Mouse (Mus musculus) erythroid progenitor cell, adult 5-6 weeks (primary cell): Measurements from ENCODE around the gene Rnaseh2b. TPM values are rescaled to one million over a fixed set of nuclear protein-coding genes. Genes with fewer than 3 reads are reported as not detected.

Experiments used
- ATAC-seq: replicated peaks from 2 replicates; pipeline ENCODE4 v1.8.0; 2016; ENCODE audit warnings: moderate number of reproducible peaks, mild to moderate bottlenecking, moderate TSS enrichment, inconsistent platforms; ENCODE audit not compliant: poor library complexity, low FRiP score, severe bottlenecking
- total RNA-seq, 2 experiments: library from RNA; stranded (forward) in 1 of 2; stranded (reverse) in 1 of 2; fragments of 150-400 nt in 1 of 2; fragments of 186-747, 209-891 nt in 1 of 2; gene quantifications; 2 replicates each; pipeline versions ENCODE4 v1.2.3 to v1.2.4; 2015 to 2017; ENCODE audit warnings: low replicate concordance in 2 of 2

Gene Rnaseh2b
- total RNA-seq, 2 experiments from 2014 or later, result 56.4 to 72.9 TPM

DNA sequence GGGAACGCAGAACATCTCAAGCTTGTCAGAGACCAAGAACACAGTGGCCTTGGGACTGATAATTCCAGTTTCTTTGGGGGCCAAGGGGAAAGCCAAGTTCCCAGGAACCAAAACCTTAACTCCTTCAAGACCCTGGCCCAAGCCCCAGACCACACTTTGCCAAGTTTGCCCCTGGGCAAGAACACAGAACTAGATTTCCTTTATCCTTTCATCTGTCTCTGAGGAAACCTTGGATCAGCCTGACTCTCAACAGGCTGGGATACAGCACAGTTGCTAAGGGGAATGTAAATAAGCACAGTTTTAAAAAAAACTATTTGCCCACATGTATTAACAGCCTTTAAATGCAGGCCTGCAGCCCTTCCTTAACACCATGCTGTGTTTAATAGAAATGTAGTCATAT is 15.2 kb downstream of the Rnaseh2b start:
- ATAC-seq, result no peak

DNA sequence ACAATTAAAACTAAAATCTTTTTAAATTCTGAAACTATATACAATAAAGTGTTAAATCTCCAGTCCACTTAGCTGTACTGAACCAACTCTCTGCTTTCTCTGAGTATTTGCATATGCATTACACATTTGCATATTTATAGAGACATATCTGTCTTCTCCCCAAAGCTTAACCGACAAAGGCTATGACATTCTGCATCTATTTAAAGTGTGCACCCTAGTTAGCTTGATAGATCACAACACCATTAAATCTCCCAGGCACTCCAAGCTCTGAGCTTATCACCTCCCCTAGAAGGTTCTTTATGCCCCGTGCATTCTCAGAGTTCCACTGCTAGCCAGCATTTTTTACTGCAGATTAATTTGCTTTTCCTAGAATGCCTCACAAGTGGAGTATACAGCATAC is 16.6 kb downstream of the Rnaseh2b start:
- ATAC-seq, result no peak

DNA sequence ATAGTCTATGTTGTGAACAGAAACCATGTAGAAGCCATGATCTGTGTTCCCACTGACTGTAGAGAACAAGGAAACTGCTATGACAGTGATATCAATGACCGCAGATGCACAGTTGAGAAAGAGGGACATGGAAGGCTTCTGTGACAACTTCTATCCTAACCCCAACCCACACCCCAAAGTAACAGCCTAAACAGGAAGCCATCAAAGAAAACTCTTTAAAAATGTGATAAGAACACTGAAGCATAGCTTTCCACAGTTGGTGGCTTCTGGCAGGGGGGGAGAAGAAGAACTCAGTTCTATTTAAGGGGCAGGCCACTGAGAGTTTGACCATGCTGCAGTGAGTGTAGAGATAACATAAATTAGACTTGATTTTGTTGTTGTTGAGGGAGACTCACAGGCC is 19.3 kb downstream of the Rnaseh2b start:
- no peak for ATAC-seq

DNA sequence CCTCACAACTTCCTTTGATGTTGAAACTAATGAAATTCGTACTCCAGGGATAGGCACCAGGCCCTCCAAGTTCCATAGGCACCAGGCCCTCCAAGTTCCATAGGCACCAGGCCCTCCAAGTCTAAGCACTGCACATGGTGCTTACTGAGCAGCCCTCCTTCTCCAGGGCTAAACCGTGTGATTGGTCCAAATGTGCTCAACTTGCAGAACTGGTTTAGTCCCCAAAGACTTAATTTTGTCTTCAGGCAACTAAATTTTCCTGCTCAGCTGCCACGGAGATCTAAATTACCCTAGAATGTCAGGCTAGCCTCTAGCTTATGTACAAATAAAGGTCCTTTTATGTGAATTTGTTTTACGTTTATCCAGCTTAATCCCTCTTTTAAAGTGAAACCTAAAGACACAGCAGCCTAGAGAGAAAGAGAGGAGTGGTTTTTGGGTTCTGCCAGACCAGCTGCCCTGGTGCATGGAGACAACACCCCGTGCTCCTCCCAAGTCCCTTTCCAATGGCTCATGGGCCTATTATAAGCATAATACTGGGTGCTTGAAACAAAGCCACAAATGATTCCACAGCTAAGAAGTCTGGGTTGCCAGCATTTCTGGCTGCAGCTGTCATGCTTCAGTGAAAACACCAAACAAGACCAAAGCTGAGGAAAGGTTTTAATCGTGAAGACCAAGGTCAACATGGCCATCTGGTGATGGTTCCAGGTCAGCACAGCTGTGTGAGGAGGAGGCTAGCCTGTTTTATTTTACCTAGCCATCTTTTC is 30.4 kb downstream of the Rnaseh2b start:
- ATAC-seq, result no peak

DNA sequence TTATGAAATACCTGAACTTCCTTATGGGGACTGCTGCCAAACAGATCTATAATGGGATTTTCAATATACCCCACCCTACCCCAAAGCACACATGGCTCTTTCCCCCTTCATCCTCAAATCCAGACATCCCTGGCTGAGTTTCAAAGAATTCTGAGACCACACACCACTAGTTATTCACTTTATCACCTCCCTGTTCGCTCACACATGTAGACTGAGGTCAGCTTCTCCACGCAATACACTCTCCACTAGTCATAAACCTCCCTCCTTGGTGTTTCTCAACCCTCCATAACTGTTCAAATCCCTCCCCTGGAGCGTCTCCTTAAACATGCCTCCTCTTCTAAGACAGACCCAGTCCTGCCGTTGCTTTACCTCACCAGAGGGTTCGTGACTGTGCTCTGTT is 31.1 kb downstream of the Rnaseh2b start:
- ATAC-seq, result no peak

GRCm38 (mm10) chr14:62324943-62325342 is 32.6 kb downstream of the Rnaseh2b start:
- no peak for ATAC-seq

GRCm38 (mm10) chr14:62326026-62326425 is 33.6 kb downstream of the Rnaseh2b start:
- ATAC-seq, result no peak

DNA sequence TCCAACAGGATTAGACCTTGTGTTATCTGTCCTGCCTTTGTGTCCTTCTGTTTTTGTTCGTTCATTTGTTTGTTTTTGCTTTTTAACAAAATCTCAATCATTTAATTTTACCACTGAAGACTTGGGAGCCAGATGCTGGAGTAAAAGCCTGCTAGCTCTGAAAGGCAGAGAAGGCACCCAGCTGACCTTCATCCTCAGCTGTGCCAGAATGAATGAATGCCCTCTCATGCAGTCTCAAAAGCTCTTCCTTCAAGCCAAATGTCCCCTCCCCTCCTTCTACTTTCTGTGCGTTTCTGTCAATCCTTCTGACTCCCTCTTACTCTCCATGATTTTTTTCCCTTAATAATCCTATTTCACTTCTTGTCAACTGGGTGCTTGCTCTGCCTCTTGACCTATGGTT is 34.8 kb downstream of the Rnaseh2b start:
- ATAC-seq, result no peak

GRCm38 (mm10) chr14:62328606-62329005 is 36.2 kb downstream of the Rnaseh2b start:
- no peak for ATAC-seq

GRCm38 (mm10) chr14:62329631-62330030 is 37.2 kb downstream of the Rnaseh2b start:
- no peak for ATAC-seq

GRCm38 (mm10) chr14:62331457-62331856 is 39.1 kb downstream of the Rnaseh2b start:
- peak; percentile 62 for ATAC-seq

DNA sequence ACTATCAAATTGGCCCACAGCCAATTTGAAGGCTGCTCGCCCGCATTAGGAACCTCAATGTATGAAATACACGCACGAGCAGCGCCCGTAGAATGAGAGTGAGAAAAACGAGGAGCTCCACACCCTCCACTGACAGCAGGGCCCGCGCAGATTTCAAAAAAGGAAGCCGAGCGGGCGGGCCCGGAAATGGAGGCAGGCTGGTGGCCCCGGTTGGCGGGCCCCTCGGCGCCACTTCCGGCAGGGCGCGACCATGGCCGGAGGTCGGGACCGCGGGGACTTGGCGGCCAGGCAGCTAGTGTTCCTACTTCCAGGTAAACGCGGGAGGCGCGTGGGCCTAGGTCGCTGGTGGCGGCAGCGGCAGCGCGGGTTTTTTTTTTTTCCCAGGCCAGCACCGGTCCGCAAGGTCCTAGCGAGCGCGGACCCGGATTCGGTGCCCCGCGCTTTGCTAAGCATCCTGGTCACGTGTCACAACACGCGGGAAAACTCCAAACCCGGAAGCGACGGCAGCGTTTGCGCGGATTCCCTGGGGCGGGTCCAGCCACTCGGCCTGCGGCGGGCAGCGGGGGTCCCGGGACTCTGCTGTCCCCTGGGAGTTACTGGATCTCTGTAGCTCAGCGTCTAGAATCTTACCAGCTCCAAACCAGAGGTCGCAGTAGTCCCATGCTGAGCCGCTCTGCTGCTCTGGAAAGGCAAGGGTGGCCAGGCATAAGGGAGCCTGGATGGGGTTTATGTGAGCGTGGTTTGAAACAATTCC is 39.7 kb downstream of the Rnaseh2b start:
- ATAC-seq, result peak; percentile 92

DNA sequence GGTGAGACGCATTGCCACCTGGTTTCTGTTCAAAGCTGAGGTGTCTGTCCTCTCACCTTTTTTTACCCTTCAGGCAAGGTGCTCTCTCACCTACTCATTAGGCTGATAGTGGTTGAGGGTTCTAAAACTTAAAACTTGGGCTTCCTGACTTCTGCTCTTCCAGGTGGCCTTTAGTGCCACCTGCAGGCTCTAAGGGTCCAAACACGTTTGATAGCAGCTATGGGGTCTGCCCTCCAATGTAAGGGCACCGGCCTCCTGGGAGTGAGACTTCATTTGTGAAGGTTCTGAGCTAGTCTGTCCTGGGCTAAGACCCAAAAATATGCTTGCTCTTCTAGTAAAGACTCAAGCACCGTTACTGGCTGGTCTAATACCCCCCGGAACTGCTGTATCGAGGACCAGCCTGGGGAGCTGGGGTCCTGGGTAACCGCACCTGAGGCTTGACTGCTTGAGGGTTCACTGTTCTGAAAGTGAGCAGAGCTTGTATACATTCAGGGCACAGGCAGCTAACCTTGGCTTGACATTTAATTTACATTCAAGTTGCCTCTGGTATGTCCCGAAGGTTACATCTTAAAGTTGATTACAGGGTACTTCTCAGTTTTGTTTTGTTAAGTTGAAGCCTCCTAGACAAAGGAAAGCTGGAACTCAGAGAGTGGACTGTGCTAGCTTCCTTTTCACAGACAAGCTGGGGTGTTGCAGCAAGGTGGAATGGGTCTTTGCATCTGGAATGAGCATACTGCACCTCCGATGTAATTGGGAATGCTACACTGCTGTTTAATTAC is 41.7 kb downstream of the Rnaseh2b start:
- ATAC-seq, result no peak

GRCm38 (mm10) chr14:62339196-62339595 is 46.8 kb downstream of the Rnaseh2b start:
- ATAC-seq, result no peak

- no peak for ATAC-seq
Observed at GRCm38 (mm10) chr14:62341887-62342642, 49.7 kb downstream of the Rnaseh2b start.

DNA sequence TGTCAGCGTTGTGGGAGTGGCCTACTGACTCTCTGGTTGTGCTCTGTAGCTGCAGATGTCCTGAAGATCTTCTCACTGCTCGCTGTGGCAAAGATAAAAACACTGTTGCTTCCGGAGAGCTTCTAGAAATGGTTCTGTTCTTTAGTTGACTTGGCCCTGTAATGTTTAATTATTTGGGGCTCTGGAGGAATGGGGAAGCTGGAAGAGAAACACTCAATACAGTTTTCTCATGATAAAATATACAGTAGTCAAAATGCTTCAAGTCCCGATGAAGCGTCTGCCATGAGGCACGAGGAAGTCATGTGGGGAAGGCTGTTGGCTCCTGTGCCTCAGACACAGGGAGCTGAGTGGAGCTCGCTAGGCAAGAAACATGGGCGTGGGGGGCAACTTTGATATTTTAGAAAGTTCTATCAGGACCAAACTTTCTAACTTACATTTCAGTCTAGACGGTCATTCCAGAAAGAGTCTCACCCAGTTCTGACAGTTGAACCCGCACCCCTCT is 50.3 kb downstream of the Rnaseh2b start:
- peak; percentile 76 for ATAC-seq

DNA sequence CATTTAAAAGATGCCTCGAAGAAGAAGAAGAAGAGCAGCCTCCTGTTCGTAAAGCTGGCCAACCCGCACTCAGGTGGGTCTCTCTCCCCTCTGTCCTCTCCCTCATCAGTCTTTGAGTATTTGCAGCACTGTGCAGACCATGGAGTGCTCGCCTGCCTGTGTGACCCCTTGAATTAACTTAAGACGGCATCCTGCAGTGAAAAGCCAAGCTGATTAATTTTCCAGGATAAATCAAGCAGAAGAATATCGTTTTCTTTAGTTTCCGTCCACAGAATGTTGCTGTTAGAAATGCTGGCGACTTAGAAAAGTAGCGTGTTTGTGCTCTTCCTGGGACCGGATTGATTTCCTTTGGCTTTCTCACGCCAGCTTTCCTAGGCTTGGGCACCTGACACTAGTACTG is 54.2 kb downstream of the Rnaseh2b start:
- no peak for ATAC-seq

DNA sequence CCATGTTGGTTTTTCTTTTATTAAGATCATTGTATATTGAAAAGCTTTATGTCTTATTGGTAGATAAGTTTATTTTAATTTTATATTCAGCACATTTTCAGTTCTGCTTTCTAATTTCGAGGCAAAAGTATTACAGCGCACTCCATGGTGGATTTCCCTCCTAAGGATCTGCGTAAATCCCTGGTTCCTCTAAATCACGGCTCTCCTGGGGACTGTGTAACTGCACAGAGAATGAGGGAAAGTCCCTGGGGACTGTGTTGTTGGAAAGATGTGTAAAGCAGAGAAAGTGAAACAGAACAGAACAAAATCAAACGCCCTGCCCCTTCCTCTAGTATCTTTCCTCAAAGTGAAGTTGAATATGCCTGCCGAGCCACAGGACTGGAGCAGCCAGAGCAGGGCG is 54.7 kb downstream of the Rnaseh2b start:
- ATAC-seq, result no peak

GRCm38 (mm10) chr14:62349786-62350185 is 57.4 kb downstream of the Rnaseh2b start:
- no peak for ATAC-seq

DNA sequence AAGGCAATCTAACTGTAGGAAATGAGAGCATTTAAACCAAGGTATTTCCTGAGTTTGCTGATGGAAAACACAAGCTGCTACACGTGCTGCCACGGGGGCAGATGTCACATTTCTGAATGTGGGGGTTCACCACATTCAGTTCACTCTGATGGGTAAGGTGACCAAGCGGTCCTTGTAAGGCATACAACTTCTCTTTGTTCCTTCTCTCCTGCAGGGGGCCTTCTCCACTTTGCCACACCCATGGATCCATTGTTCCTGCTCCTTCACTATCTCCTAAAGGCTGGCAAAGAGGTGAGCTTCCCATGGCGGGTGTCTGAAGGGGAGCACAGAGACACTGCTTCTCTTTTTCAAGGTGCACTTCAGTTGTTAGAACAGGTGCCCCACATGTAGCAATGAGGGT is 57.8 kb downstream of the Rnaseh2b start:
- no peak for ATAC-seq
